Mouse (Mus musculus) midbrain, embryonic 10.5 days (tissue): Measurements from ENCODE around the gene Rps12. TPM values are rescaled to one million over a fixed set of nuclear protein-coding genes. Genes with fewer than 3 reads are reported as not detected.

Experiments used
- DNase-seq: peaks from one replicate; pipeline ENCODE4 v3.0.0-alpha.2; 2017; ENCODE audit warnings: low spot score
- H3K27ac ChIP-seq: fragments of 300-500 bp; sonication (generic); replicated peaks from 2 replicates; pipeline ENCODE4 v1.5.1; 2016; ENCODE audit warnings: mild to moderate bottlenecking
- H3K27me3 ChIP-seq: fragments of 300-500 bp; sonication (generic); 2 replicates; pipeline ENCODE4 v1.6.1; 2016; ENCODE audit warnings: low read depth, mild to moderate bottlenecking; ENCODE audit not compliant: poor library complexity, severe bottlenecking
- H3K36me3 ChIP-seq: fragments of 300-500 bp; sonication (generic); 2 replicates; pipeline ENCODE4 v1.6.1; 2016; ENCODE audit warnings: mild to moderate bottlenecking, moderate library complexity
- H3K4me1 ChIP-seq: fragments of 300-500 bp; sonication (generic); 2 replicates; pipeline ENCODE4 v1.6.1; 2016
- H3K4me3 ChIP-seq: fragments of 300-500 bp; sonication (generic); 2 replicates; pipeline ENCODE4 v1.5.1; 2016; ENCODE audit warnings: mild to moderate bottlenecking, moderate library complexity
- H3K9me3 ChIP-seq: fragments of 300-500 bp; sonication (generic); replicated peaks from 2 replicates; pipeline ENCODE4 v1.6.1; 2016; ENCODE audit warnings: mild to moderate bottlenecking
- WGBS: fragments of 180-500 bp; shearing (Covaris S2); methylation state at CpG from one replicate; pipeline ENCODE4 v1.1.7; 2016; 5-methylcytosine and 5-hydroxymethylcytosine counted together
- polyA plus RNA-seq: library from polyadenylated mRNA; unstranded; fragments of >200 nt; fragmentation: Nextera tagmentation; extraction: Ambion mirVana; gene quantifications from 2 replicates; pipeline ENCODE4 v1.2.1, GENCODE M21; 2016

The Rps12 gene
- 112 and 145 TPM in 2 replicates for polyA plus RNA-seq

- Histone ChIP-seq H3K36me3 (peaks cover 42% of the 10 kb centered on the region), H3K9me3 (no peaks in the 10 kb centered on the region), H3K4me3 (peak within 1 kb of the TSS; percentile 93), H3K27me3 (no peaks in the 10 kb centered on the region), H3K27ac (peak within 1 kb of the TSS; percentile 93), H3K4me1 (peaks cover 28% of the 10 kb centered on the region)
- DNase-seq, result peak; percentile 97
- WGBS, result under 1% methylated on average over 51 of the region's 51 CpGs
These were observed at the start of gene Rps12 for GRCm38 (mm10) chr10:23787062-23787821. Gene Rps12 (minus strand): TSS chr10:23787275.

- no peaks in the 10 kb centered on the region for H3K27me3 ChIP-seq
- 84% methylated on average over 9 of the region's 9 CpGs for WGBS
- DNase-seq, result no peak
These were observed 49.2 kb upstream of the Rps12 start for GRCm38 (mm10) chr10:23836003-23836964.

GRCm38 (mm10) chr10:23826516-23826915, 39.4 kb upstream of the Rps12 start:
- DNase-seq, result no peak
- no peak overlapping the region for H3K4me3 ChIP-seq
- H3K27ac ChIP-seq, result no peak overlapping the region
- no peaks in the 10 kb centered on the region for H3K9me3 ChIP-seq
- H3K4me1 ChIP-seq, result no peaks in the 10 kb centered on the region
- WGBS, result 87% methylated on average over 7 of the region's 7 CpGs
- no peaks in the 10 kb centered on the region for H3K27me3 ChIP-seq
- peaks cover 46% of the 10 kb centered on the region for H3K36me3 ChIP-seq

More at GRCm38 (mm10) chr10:23836003-23836964, 49.2 kb upstream of the Rps12 start:
- H3K4me3 ChIP-seq, result no peak overlapping the region
- H3K9me3 ChIP-seq, result no peaks in the 10 kb centered on the region
- H3K36me3 ChIP-seq, result no peaks in the 10 kb centered on the region
- H3K4me1 ChIP-seq, result no peaks in the 10 kb centered on the region
- no peak overlapping the region for H3K27ac ChIP-seq

- 89% methylated on average over 7 of the region's 7 CpGs for WGBS
- H3K4me3 ChIP-seq, result no peak overlapping the region
- DNase-seq, result no peak
- H3K4me1 ChIP-seq, result peaks cover 7% of the 10 kb centered on the region
- H3K27me3 ChIP-seq, result no peaks in the 10 kb centered on the region
- no peak overlapping the region for H3K27ac ChIP-seq
- no peaks in the 10 kb centered on the region for H3K9me3 ChIP-seq
- H3K36me3 ChIP-seq, result peaks cover 30% of the 10 kb centered on the region
These were observed 29.2 kb upstream of the Rps12 start for GRCm38 (mm10) chr10:23816241-23816640.

- DNase-seq, result peak; percentile 64
- Histone ChIP-seq H3K36me3 (peaks cover 30% of the 10 kb centered on the region), H3K4me3 (no peak overlapping the region), H3K9me3 (no peaks in the 10 kb centered on the region), H3K4me1 (peaks cover 7% of the 10 kb centered on the region), H3K27ac (no peak overlapping the region), H3K27me3 (no peaks in the 10 kb centered on the region)
- WGBS, result 79% methylated on average over 1 of the region's 1 CpGs
These were observed 28.1 kb upstream of the Rps12 start for GRCm38 (mm10) chr10:23815168-23815567.

- 52% methylated on average over 11 of the region's 11 CpGs for whole genome bisulfite sequencing
- Histone ChIP-seq H3K4me3 (no peak overlapping the region), H3K4me1 (peaks cover 7% of the 10 kb centered on the region), H3K9me3 (no peaks in the 10 kb centered on the region), H3K27ac (peak overlapping the region; percentile 33; the same call in 1 of the 2 replicates), H3K27me3 (no peaks in the 10 kb centered on the region), H3K36me3 (peaks cover 16% of the 10 kb centered on the region; the same call in 1 of the 2 replicates)
- no peak for DNase-seq
These were observed 26.0 kb upstream of the Rps12 start for GRCm38 (mm10) chr10:23812852-23813766.

GRCm38 (mm10) chr10:23812438-23812759, 25.3 kb upstream of the Rps12 start:
- no peak for DNase-seq
- H3K4me3 ChIP-seq, result no peak overlapping the region
- H3K27ac ChIP-seq, result no peak overlapping the region
- peaks cover 11% of the 10 kb centered on the region; the same call in 1 of the 2 replicates for H3K36me3 ChIP-seq
- H3K9me3 ChIP-seq, result no peaks in the 10 kb centered on the region
- no peaks in the 10 kb centered on the region for H3K27me3 ChIP-seq
- H3K4me1 ChIP-seq, result peaks cover 7% of the 10 kb centered on the region

GRCm38 (mm10) chr10:23811635-23812437, 24.8 kb upstream of the Rps12 start:
- WGBS, result 79% methylated on average over 9 of the region's 12 CpGs
- no peaks in the 10 kb centered on the region for H3K9me3 ChIP-seq
- DNase-seq, result peak; percentile 57
- peaks cover 10% of the 10 kb centered on the region; the same call in 1 of the 2 replicates for H3K36me3 ChIP-seq
- H3K27me3 ChIP-seq, result no peaks in the 10 kb centered on the region
- no peak overlapping the region for H3K27ac ChIP-seq
- H3K4me3 ChIP-seq, result no peak overlapping the region
- H3K4me1 ChIP-seq, result peaks cover 11% of the 10 kb centered on the region

GRCm38 (mm10) chr10:23806201-23806600, 19.1 kb upstream of the Rps12 start:
- Histone ChIP-seq H3K27ac (no peak overlapping the region), H3K27me3 (no peaks in the 10 kb centered on the region), H3K36me3 (peaks cover 40% of the 10 kb centered on the region), H3K4me1 (peaks cover 14% of the 10 kb centered on the region), H3K4me3 (no peak overlapping the region), H3K9me3 (no peaks in the 10 kb centered on the region)
- WGBS, result 17% methylated on average over 4 of the region's 4 CpGs
- no peak for DNase-seq

- H3K27ac ChIP-seq, result no peak overlapping the region
- H3K4me3 ChIP-seq, result no peak overlapping the region
- H3K36me3 ChIP-seq, result peaks cover 44% of the 10 kb centered on the region
- H3K9me3 ChIP-seq, result no peaks in the 10 kb centered on the region
- H3K27me3 ChIP-seq, result no peaks in the 10 kb centered on the region
- no peak for DNase-seq
- WGBS, result 69% methylated on average over 3 of the region's 3 CpGs
- H3K4me1 ChIP-seq, result peaks cover 21% of the 10 kb centered on the region
These were observed 17.6 kb upstream of the Rps12 start for GRCm38 (mm10) chr10:23804665-23805064.

GRCm38 (mm10) chr10:23802911-23803310, 15.8 kb upstream of the Rps12 start:
- 83% methylated on average over 3 of the region's 3 CpGs for WGBS

More at GRCm38 (mm10) chr10:23802911-23803310, 15.8 kb upstream of the Rps12 start:
- Histone ChIP-seq H3K4me3 (no peak overlapping the region), H3K27ac (no peak overlapping the region), H3K9me3 (no peaks in the 10 kb centered on the region), H3K27me3 (no peaks in the 10 kb centered on the region), H3K36me3 (peaks cover 39% of the 10 kb centered on the region), H3K4me1 (peaks cover 35% of the 10 kb centered on the region)
- no peak for DNase-seq
